Mouse (Mus musculus) megakaryocyte-erythroid progenitor cell, adult 5-6 weeks (primary cell): Measurements from ENCODE around the gene Gm49373. TPM values are rescaled to one million over a fixed set of nuclear protein-coding genes. Genes with fewer than 3 reads are reported as not detected.

Source experiments
- ATAC-seq: replicated peaks from 2 replicates; pipeline ENCODE4 v1.8.0; 2016; ENCODE audit warnings: mild to moderate bottlenecking, inconsistent platforms; ENCODE audit not compliant: severe bottlenecking, poor library complexity, low FRiP score, low TSS enrichment
- total RNA-seq, 2 experiments: library from RNA; stranded (forward) in 1 of 2; stranded (reverse) in 1 of 2; fragments of 200-1000, 215-1000 nt in 1 of 2; fragments of >200 nt in 1 of 2; fragmentation: Nextera tagmentation in 1 of 2; gene quantifications; 2 replicates each; pipeline ENCODE4 v1.2.3; 2014 to 2017

Gene Gm49373
- total RNA-seq, 2 experiments from 2014 or later: not detected

- ATAC-seq: peak; percentile 55
These were observed 42.1 kb downstream of the Gm49373 start for GRCm38 (mm10) chr9:21030781-21031250.

- ATAC-seq: no peak
These were observed 42.8 kb downstream of the Gm49373 start for GRCm38 (mm10) chr9:21030055-21030600.

- peak; percentile 68 for ATAC-seq
These were observed 43.4 kb downstream of the Gm49373 start, which contains the start of gene Icam4 for GRCm38 (mm10) chr9:21029291-21030054. TSS of gene Icam4 (plus strand) at chr9:21029373.

- ATAC-seq: no peak
These were observed 44.3 kb downstream of the Gm49373 start for GRCm38 (mm10) chr9:21028560-21029110.

DNA sequence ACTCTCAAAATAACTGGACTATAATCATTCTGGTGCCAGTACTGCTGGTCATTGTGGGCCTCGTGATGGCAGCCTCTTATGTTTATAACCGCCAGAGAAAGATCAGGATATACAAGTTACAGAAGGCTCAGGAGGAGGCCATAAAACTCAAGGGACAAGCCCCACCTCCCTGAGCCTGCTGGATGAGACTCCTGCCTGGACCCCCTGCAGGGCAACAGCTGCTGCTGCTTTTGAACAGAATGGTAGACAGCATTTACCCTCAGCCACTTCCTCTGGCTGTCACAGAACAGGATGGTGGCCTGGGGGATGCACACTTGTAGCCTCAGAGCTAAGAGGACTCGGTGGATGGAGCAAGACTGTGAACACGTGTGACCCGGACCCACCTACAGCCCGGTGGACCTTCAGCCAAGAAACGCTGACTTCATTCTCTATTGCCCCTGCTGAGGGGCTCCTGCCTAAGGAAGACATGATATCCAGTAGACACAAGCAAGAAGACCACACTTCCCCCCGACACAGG is 45.1 kb downstream of the Gm49373 start:
- no peak for ATAC-seq

- ATAC-seq: no peak
These were observed 46.0 kb downstream of the Gm49373 start for GRCm38 (mm10) chr9:21026849-21027248.

DNA sequence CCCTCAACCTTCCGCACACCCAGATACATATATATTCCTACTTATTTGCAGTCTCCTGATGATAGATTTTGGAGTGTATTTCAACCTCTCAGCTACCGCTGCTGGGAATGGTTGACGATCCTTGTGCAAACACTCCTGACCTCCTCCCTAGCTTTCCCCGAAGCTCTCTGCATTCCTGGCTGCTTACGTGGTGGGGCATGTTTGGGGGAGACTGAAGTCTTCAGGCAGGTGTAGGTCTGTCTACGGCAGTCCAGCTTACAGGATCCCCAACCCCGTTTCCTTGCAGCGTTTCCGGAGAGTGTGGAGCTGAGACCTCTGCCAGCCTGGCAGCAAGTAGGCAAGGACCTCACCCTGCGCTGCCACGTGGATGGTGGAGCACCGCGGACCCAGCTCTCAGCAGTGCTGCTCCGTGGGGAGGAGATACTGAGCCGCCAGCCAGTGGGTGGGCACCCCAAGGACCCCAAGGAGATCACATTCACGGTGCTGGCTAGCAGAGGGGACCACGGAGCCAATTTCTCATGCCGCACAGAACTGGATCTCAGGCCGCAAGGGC is 47.6 kb downstream of the Gm49373 start:
- ATAC-seq: no peak

GRCm38 (mm10) chr9:21022726-21023125 is 50.2 kb downstream of the Gm49373 start:
- ATAC-seq: no peak

- ATAC-seq: no peak
These were observed 50.6 kb downstream of the Gm49373 start for GRCm38 (mm10) chr9:21022288-21022687.

DNA sequence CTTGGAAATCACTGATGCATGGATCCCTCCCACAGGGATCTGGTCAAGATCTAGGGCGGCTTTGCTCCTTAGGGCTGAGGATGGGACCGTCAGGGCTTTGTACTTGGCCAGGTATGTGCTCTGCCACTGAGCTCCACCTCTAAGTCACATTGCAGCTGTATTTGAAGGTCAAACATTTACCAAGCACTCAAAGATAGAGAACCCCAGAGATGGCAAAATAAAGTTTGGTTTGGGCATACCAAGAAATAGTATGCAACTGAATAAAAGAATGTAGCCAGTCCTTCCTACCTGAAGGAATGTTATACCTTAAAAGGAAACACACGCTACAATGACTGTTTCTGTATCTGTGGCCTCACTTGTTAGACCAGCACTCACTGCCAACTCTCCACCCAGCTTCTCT is 51.5 kb downstream of the Gm49373 start:
- no peak for ATAC-seq

DNA sequence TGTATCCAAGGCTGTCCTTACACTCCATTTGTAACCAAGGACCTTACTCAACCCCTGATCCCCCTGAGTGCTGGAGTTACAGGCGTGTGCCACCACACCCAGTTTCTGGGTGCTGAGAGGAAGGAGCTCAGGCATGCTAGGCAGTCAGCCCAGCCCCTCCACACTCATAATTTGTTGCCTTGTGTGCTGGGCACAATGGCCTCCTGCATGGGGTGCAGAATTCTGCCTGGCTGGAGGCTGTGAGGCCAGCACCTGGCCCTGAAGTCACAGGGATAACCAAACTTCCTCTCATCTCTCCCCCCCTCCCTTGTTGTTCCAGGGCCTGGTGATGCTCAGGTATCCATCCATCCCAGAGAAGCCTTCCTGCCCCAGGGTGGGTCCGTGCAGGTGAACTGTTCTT is 54.3 kb downstream of the Gm49373 start:
- no peak for ATAC-seq

DNA sequence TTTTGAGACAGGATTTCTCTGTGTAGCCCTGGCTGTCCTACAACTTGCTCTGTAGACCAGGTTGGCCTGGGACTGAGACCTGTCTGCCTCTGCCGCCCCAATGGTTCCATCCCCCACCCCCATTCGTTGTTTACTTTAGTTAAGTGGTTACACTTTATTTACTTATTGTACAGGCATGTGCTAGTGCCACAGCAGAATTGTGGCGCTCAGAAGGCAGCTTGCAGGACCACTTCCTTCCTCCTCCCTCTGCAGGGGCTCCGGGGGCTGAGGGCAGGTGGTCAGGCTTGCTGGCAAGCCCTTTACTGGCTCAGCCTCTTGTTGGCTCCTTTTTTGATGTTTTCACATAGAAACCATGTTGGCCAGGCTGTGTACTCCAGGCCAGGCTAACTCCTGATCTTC is 55.7 kb downstream of the Gm49373 start:
- no peak for ATAC-seq

GRCm38 (mm10) chr9:21016331-21017176 is 56.3 kb downstream of the Gm49373 start:
- ATAC-seq: no peak

DNA sequence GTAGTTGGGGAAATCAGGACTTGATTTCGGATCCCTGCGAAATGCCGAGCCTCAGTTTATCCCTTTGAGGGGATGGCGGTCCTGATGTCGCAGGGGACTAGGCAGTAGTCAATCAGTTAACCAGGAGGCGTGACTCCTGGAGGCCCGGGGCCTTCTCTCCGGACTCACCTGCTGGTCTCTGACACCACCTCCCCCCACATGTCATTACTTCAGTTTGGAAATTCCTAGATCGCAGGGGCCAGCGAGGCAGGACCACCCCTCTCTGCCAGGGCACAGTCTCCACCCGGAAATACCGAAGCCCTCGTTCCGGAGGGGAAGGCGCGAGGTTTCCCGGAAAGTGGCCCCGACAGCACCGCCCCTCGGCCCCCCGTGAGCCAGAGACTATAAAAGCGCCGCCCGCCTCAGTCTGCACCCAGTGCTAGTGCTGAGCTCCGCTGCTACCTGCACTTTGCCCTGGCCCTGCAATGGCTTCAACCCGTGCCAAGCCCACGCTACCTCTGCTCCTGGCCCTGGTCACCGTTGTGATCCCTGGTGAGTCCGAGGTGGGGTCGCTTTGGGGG is 57.2 kb downstream of the Gm49373 start, which contains the start of gene Icam1:
TSS of gene Icam1 (plus strand) at position 415 of the 560 bp plus-strand sequence.
- peak; percentile 56; the same call in 1 of the 2 replicates for ATAC-seq

- no peak; the same call in 1 of the 2 replicates for ATAC-seq
These were observed 58.0 kb downstream of the Gm49373 start for GRCm38 (mm10) chr9:21014691-21015570.
